Mouse (Mus musculus): Measurements from ENCODE around the gene Sipa1l1. TPM values are rescaled to one million over a fixed set of nuclear protein-coding genes. Genes with fewer than 3 reads are reported as not detected.

Gene Sipa1l1
- polyA plus RNA-seq, 1 experiment from 2014 or later, result 48.5 TPM

GRCm38 (mm10) chr12:82275767-82276166 lies 106.6 kb downstream of the Sipa1l1 start:
- H3K4me1 ChIP-seq (replicated peaks; ENCODE audit: control insufficient read depth, insufficient read depth, low read length), result no peaks in the 10 kb centered on the region
- ATAC-seq (replicated peaks; ENCODE audit: low FRiP score) (no peak), DNase-seq (ENCODE audit: low spot score) (no peak)
- no peak overlapping the region for H3K9ac ChIP-seq (ENCODE audit: low read length)
- no peaks in the 10 kb centered on the region for H3K27me3 ChIP-seq (ENCODE audit: control insufficient read depth, insufficient read depth, low read length)
- H3K4me2 ChIP-seq (ENCODE audit: low read depth, low read length, severe bottlenecking), result no peak overlapping the region
- H3K36me3 ChIP-seq (ENCODE audit: control insufficient read depth, insufficient read depth, low read length), result no peaks in the 10 kb centered on the region
- H3K4me3 ChIP-seq (ENCODE audit: low read depth, low read length), result no peak overlapping the region
- no peak overlapping the region for H3K27ac ChIP-seq (ENCODE audit: low read depth, low read length)
- no peaks in the 10 kb centered on the region; the same call in 1 of the 2 replicates for H3K9me3 ChIP-seq (ENCODE audit: control insufficient read depth, low read length)
- WGBS, result 81% methylated on average over 5 of the region's 5 CpGs

- Histone ChIP-seq H3K4me2 (ENCODE audit: low read depth, low read length, severe bottlenecking) (no peak overlapping the region), H3K4me1 (replicated peaks; ENCODE audit: control insufficient read depth, insufficient read depth, low read length) (no peaks in the 10 kb centered on the region), H3K9ac (ENCODE audit: low read length) (no peak overlapping the region), H3K9me3 (ENCODE audit: control insufficient read depth, low read length) (no peaks in the 10 kb centered on the region; the same call in 1 of the 2 replicates), H3K27me3 (ENCODE audit: control insufficient read depth, insufficient read depth, low read length) (no peaks in the 10 kb centered on the region), H3K27ac (ENCODE audit: low read depth, low read length) (no peak overlapping the region), H3K36me3 (ENCODE audit: control insufficient read depth, insufficient read depth, low read length) (no peaks in the 10 kb centered on the region), H3K4me3 (ENCODE audit: low read depth, low read length) (no peak overlapping the region)
- 91% methylated on average over 1 of the region's 1 CpGs for WGBS
- ATAC-seq (replicated peaks; ENCODE audit: low FRiP score) (no peak), DNase-seq (ENCODE audit: low spot score) (no peak)
These were observed 107.5 kb downstream of the Sipa1l1 start for GRCm38 (mm10) chr12:82276591-82276990.

DNA sequence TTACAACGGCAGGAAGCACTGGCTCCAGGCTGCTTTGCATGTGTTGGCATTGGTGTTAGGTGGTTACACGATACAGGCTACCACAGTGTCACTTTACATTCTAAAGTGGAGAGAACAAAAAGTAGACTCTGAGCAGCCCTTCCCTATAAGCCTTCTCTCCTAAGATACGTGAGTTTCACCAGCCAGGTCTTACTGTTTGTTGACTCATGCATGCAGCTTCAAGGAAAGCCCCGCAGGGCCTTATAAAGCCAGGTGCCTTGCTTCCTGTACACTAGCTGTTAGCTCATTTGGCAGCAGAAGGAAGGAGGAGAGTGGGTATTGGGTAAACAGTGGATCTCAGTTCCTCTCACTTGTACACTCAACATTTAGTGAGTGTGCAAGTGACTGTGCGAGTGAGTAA lies 115.5 kb downstream of the Sipa1l1 start:
- 87% methylated on average over 5 of the region's 5 CpGs for WGBS
- Histone ChIP-seq H3K4me1 (replicated peaks; ENCODE audit: control insufficient read depth, insufficient read depth, low read length) (peaks cover 3% of the 10 kb centered on the region; the same call in 1 of the 2 replicates), H3K9ac (ENCODE audit: low read length) (no peak overlapping the region), H3K4me3 (ENCODE audit: low read depth, low read length) (no peak overlapping the region), H3K9me3 (ENCODE audit: control insufficient read depth, low read length) (no peaks in the 10 kb centered on the region; the same call in 1 of the 2 replicates), H3K27ac (ENCODE audit: low read depth, low read length) (no peak overlapping the region), H3K36me3 (ENCODE audit: control insufficient read depth, insufficient read depth, low read length) (no peaks in the 10 kb centered on the region), H3K27me3 (ENCODE audit: control insufficient read depth, insufficient read depth, low read length) (no peaks in the 10 kb centered on the region), H3K4me2 (ENCODE audit: low read depth, low read length, severe bottlenecking) (no peak overlapping the region)
- DNase-seq (ENCODE audit: low spot score), result no peak
- ATAC-seq (replicated peaks; ENCODE audit: low FRiP score), result no peak

GRCm38 (mm10) chr12:82285018-82285417 lies 115.9 kb downstream of the Sipa1l1 start:
- no peaks in the 10 kb centered on the region; the same call in 1 of the 2 replicates for H3K9me3 ChIP-seq (ENCODE audit: control insufficient read depth, low read length)
- H3K4me3 ChIP-seq (ENCODE audit: low read depth, low read length), result no peak overlapping the region
- H3K9ac ChIP-seq (ENCODE audit: low read length), result no peak overlapping the region
- WGBS, result 89% methylated on average over 2 of the region's 2 CpGs
- DNase-seq (ENCODE audit: low spot score), result no peak
- H3K27me3 ChIP-seq (ENCODE audit: control insufficient read depth, insufficient read depth, low read length), result no peaks in the 10 kb centered on the region
- no peak overlapping the region for H3K4me2 ChIP-seq (ENCODE audit: low read depth, low read length, severe bottlenecking)
- ATAC-seq (replicated peaks; ENCODE audit: low FRiP score), result no peak
- peaks cover 3% of the 10 kb centered on the region; the same call in 1 of the 2 replicates for H3K4me1 ChIP-seq (replicated peaks; ENCODE audit: control insufficient read depth, insufficient read depth, low read length)
- H3K27ac ChIP-seq (ENCODE audit: low read depth, low read length), result no peak overlapping the region
- H3K36me3 ChIP-seq (ENCODE audit: control insufficient read depth, insufficient read depth, low read length), result no peaks in the 10 kb centered on the region

DNA sequence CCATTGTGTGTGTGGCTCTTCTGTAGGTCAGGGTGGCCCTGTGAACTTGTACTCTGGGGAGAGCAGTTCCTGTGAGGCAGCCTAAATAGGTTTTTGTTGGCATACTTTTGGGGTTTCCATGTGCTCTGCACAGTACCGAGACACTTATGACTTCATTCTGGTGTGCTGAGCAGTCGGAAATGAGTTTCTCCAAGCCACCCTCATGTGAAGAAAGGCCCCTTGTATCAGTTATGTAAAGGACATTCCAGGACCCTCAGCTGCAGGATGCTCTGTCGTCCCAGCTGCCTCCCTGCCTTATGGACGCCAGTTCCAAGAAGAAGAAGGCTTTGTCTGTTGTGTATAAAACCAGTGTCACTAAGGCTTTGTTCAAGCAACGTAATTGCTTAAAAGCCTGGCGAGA lies 116.9 kb downstream of the Sipa1l1 start:
- ATAC-seq (replicated peaks; ENCODE audit: low FRiP score) (no peak), DNase-seq (ENCODE audit: low spot score) (no peak)
- no peaks in the 10 kb centered on the region for H3K9me3 ChIP-seq (ENCODE audit: control insufficient read depth, low read length)
- no peak overlapping the region for H3K9ac ChIP-seq (ENCODE audit: low read length)
- H3K27me3 ChIP-seq (ENCODE audit: control insufficient read depth, insufficient read depth, low read length), result no peaks in the 10 kb centered on the region
- WGBS, result 47% methylated on average over 6 of the region's 6 CpGs
- no peak overlapping the region for H3K4me3 ChIP-seq (ENCODE audit: low read depth, low read length)
- H3K4me1 ChIP-seq (replicated peaks; ENCODE audit: control insufficient read depth, insufficient read depth, low read length), result peaks cover 3% of the 10 kb centered on the region; the same call in 1 of the 2 replicates
- H3K4me2 ChIP-seq (ENCODE audit: low read depth, low read length, severe bottlenecking), result no peak overlapping the region
- no peak overlapping the region for H3K27ac ChIP-seq (ENCODE audit: low read depth, low read length)
- no peaks in the 10 kb centered on the region for H3K36me3 ChIP-seq (ENCODE audit: control insufficient read depth, insufficient read depth, low read length)

- 74% methylated on average over 5 of the region's 5 CpGs for WGBS
- DNase-seq (ENCODE audit: low spot score) (no peak), ATAC-seq (replicated peaks; ENCODE audit: low FRiP score) (no peak)
- no peak overlapping the region for H3K27ac ChIP-seq (ENCODE audit: low read depth, low read length)
- peaks cover 3% of the 10 kb centered on the region; the same call in 1 of the 2 replicates for H3K4me1 ChIP-seq (replicated peaks; ENCODE audit: control insufficient read depth, insufficient read depth, low read length)
- no peak overlapping the region for H3K9ac ChIP-seq (ENCODE audit: low read length)
- H3K9me3 ChIP-seq (ENCODE audit: control insufficient read depth, low read length), result no peaks in the 10 kb centered on the region
- no peak overlapping the region for H3K4me3 ChIP-seq (ENCODE audit: low read depth, low read length)
- H3K27me3 ChIP-seq (ENCODE audit: control insufficient read depth, insufficient read depth, low read length), result no peaks in the 10 kb centered on the region
- no peaks in the 10 kb centered on the region for H3K36me3 ChIP-seq (ENCODE audit: control insufficient read depth, insufficient read depth, low read length)
- H3K4me2 ChIP-seq (ENCODE audit: low read depth, low read length, severe bottlenecking), result no peak overlapping the region
These were observed 117.7 kb downstream of the Sipa1l1 start for GRCm38 (mm10) chr12:82286804-82287203.

DNA sequence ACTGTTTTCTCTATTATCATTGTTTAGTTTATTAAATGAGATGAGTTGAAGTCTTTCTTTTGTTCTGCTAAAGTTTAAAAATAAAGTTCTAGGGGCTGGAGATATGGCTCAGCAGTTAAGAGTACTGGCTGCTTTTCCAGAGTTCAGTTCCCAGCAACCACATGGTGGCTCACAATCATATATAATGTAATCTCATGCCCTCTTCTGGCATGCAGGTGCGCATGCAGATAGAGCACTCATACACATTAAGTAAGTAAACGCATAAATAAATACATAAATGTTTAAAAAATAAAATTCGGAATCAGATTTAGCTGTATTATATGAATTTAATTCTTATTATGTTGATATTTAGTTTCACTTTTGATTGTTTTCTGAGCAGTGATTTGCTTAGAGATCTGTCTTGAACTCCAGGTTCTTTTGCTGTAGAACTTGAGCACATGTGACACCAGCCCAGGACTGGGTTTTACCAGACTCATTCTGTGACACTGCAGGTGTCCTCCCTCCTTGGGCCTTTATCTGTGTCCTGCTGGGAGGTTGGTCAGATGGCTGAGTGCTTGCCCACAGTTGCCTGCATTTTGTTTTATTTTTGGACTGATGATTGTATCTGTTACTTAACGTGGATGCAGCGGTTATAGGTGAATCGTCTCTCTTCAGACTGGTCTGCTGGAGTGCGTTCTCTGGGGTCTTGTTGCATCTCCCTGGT lies 124.6 kb downstream of the Sipa1l1 start:
- Histone ChIP-seq H3K27ac (ENCODE audit: low read depth, low read length) (no peak overlapping the region), H3K9ac (ENCODE audit: low read length) (no peak overlapping the region), H3K27me3 (ENCODE audit: control insufficient read depth, insufficient read depth, low read length) (no peaks in the 10 kb centered on the region), H3K9me3 (ENCODE audit: control insufficient read depth, low read length) (no peaks in the 10 kb centered on the region), H3K4me1 (replicated peaks; ENCODE audit: control insufficient read depth, insufficient read depth, low read length) (no peaks in the 10 kb centered on the region), H3K4me2 (ENCODE audit: low read depth, low read length, severe bottlenecking) (no peak overlapping the region), H3K36me3 (ENCODE audit: control insufficient read depth, insufficient read depth, low read length) (no peaks in the 10 kb centered on the region), H3K4me3 (ENCODE audit: low read depth, low read length) (no peak overlapping the region)
- no peak for DNase-seq (ENCODE audit: low spot score)
- WGBS, result 92% methylated on average over 7 of the region's 7 CpGs
- no peak for ATAC-seq (replicated peaks; ENCODE audit: low FRiP score)

DNA sequence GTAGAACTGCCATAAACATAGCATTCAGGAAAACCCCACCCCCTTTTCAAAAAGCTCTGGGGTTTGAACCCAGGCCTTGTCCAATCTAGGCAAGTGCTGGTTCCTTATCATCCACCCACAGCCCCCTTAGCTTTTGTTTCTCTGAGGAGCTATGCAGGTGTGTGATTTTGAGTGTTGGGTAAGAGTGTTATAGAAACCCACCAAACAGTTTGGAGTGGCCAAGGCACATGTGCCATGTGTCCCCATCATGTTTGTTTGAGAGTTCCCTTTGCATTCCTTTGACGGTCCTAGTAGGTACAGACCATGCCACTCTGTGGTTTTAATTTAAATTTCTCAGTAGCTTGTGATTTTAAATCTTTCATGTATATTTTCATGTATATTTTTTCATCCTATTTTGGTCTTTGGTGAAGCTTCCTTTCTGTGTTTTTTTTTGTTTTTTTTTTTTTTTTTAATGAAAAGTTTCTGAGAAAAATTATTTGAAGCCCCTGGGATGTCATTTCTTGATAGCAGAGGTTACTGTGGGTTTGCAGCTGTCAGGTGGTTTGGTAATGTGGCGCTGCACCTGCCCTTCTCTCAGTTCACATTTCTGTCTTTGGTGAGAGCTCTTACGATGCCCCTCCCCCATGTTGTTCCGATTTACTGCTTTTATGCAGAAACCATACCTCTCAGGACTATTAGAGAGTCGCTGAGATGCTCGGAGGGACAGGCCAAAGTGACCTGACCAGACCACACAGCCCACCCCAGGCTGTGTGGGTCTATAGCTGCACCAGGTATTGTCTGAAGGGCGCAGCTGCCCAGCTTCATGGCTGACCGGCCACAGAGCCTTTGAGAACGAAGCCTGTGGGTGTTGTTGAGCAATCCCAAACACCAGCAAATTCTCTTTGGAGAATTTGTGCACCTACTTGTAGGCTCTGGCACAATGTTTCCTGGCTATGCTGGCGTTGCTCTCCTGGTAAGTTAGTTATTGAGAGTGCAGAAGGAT lies 126.1 kb downstream of the Sipa1l1 start:
- H3K9me3 ChIP-seq (ENCODE audit: control insufficient read depth, low read length), result no peaks in the 10 kb centered on the region
- no peak overlapping the region for H3K4me3 ChIP-seq (ENCODE audit: low read depth, low read length)
- no peaks in the 10 kb centered on the region for H3K4me1 ChIP-seq (replicated peaks; ENCODE audit: control insufficient read depth, insufficient read depth, low read length)
- no peaks in the 10 kb centered on the region for H3K27me3 ChIP-seq (ENCODE audit: control insufficient read depth, insufficient read depth, low read length)
- no peak for ATAC-seq (replicated peaks; ENCODE audit: low FRiP score)
- WGBS, result 68% methylated on average over 10 of the region's 10 CpGs
- no peak for DNase-seq (ENCODE audit: low spot score)
- no peak overlapping the region for H3K9ac ChIP-seq (ENCODE audit: low read length)
- H3K36me3 ChIP-seq (ENCODE audit: control insufficient read depth, insufficient read depth, low read length), result no peaks in the 10 kb centered on the region
- no peak overlapping the region for H3K27ac ChIP-seq (ENCODE audit: low read depth, low read length)
- no peak overlapping the region for H3K4me2 ChIP-seq (ENCODE audit: low read depth, low read length, severe bottlenecking)

Data from forebrain, embryonic 11.5 days (tissue).